Mouse (Mus musculus): ENCODE results near the gene Prdm5.

Prdm5 gene

GRCm38 (mm10) chr6:65778861-65779688 lies at the start of gene Prdm5:
Gene Prdm5, plus strand, starts transcription at chr6:65778988.
- peak; percentile 63 to 67 for DNase-seq

GRCm38 (mm10) chr6:65739442-65739841 lies 39.3 kb upstream of the Prdm5 start:
- DNase-seq, result no peak

GRCm38 (mm10) chr6:65743144-65743870 lies 35.5 kb upstream of the Prdm5 start:
- no peak for DNase-seq

- DNase-seq, result no peak
These were observed 35.0 kb upstream of the Prdm5 start for GRCm38 (mm10) chr6:65743871-65744202.

- DNase-seq, result no peak
These were observed 20.6 kb upstream of the Prdm5 start for GRCm38 (mm10) chr6:65758214-65758613.

- no peak for DNase-seq
These were observed 19.6 kb upstream of the Prdm5 start for GRCm38 (mm10) chr6:65759174-65759573.

GRCm38 (mm10) chr6:65760073-65760472 lies 18.7 kb upstream of the Prdm5 start:
- no peak for DNase-seq

- DNase-seq, result no peak
These were observed 14.3 kb upstream of the Prdm5 start for GRCm38 (mm10) chr6:65764459-65764858.

- no peak for DNase-seq
These were observed 13.7 kb upstream of the Prdm5 start for GRCm38 (mm10) chr6:65765057-65765456.

GRCm38 (mm10) chr6:65765752-65766397 lies 12.9 kb upstream of the Prdm5 start:
- no peak for DNase-seq

- DNase-seq, result no peak
These were observed 10.9 kb upstream of the Prdm5 start for GRCm38 (mm10) chr6:65767911-65768310.

- DNase-seq, result no peak
These were observed 5.2 kb upstream of the Prdm5 start for GRCm38 (mm10) chr6:65773566-65773965.

GRCm38 (mm10) chr6:65779689-65780233 lies 973 bp downstream of the Prdm5 start:
- no peak for DNase-seq

GRCm38 (mm10) chr6:65781441-65781840 lies 2.7 kb downstream of the Prdm5 start:
- DNase-seq, result no peak

GRCm38 (mm10) chr6:65783670-65784069 lies 4.9 kb downstream of the Prdm5 start:
- DNase-seq, result no peak

- DNase-seq, result no peak
These were observed 14.1 kb downstream of the Prdm5 start for GRCm38 (mm10) chr6:65792923-65793322.

- no peak for DNase-seq
These were observed 17.8 kb downstream of the Prdm5 start for GRCm38 (mm10) chr6:65796552-65796951.

GRCm38 (mm10) chr6:65797276-65797675 lies 18.5 kb downstream of the Prdm5 start:
- DNase-seq, result no peak

GRCm38 (mm10) chr6:65798390-65798789 lies 19.6 kb downstream of the Prdm5 start:
- no peak for DNase-seq

GRCm38 (mm10) chr6:65811685-65812084 lies 32.9 kb downstream of the Prdm5 start:
- no peak for DNase-seq

- DNase-seq, result peak; percentile 30 to 45
These were observed 39.4 kb downstream of the Prdm5 start for GRCm38 (mm10) chr6:65818039-65818747.

- no peak for DNase-seq
These were observed 49.9 kb downstream of the Prdm5 start for GRCm38 (mm10) chr6:65828656-65829055.

- DNase-seq, result no peak
These were observed 52.7 kb downstream of the Prdm5 start for GRCm38 (mm10) chr6:65831443-65831842.
